Mouse (Mus musculus): ENCODE data around the gene Abcg2.
A peak's percentile ranks its signal among the peaks of the same experiment; 100 is the strongest.

Gene Abcg2

GRCm38 (mm10) chr6:58638566-58638965 is 54.2 kb downstream of the Abcg2 start:
- DNase-seq (ENCODE audit: low read depth, low spot score), result no peak

- no peak for DNase-seq (ENCODE audit: low read depth, low spot score)
These were observed 55.1 kb downstream of the Abcg2 start for GRCm38 (mm10) chr6:58639391-58639790.

- peak; percentile 69 for DNase-seq (ENCODE audit: low read depth, low spot score)
These were observed 56.2 kb downstream of the Abcg2 start for GRCm38 (mm10) chr6:58640333-58641018.

DNA sequence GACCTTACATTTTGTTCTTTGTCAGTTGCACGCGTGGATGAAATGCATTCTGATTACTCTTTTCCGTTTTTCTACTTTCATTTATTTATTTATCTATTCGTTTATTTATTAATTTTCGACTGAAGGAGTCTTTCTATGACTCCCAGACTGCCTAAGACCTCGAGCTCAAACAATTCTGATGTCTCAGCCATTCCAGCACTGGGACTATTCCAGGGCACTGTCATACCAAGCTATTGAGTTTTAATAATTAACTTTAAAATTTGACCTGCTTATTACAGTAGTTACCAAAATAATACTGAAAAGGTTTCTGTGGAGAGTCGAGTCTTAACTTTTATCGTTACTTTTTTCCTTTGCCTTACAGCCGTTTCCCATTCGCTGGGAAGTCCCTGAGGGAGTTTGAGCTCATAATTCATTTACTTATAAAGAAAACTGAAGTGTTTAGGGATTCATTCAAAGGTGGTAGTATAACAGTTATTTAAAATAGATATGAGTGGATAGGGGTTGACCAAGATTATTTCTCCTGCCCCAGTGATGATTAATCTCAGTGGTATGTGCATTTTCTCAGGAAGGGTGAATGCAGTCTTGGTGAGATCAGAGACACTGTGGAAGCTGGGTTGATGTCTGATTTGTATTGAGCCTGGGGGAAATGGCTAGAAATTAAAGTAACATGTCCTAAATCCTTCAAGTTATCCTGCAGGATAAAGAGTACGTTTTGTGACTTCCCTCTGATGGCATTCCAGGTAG is 56.9 kb downstream of the Abcg2 start:
- no peak for DNase-seq (ENCODE audit: low read depth, low spot score)

DNA sequence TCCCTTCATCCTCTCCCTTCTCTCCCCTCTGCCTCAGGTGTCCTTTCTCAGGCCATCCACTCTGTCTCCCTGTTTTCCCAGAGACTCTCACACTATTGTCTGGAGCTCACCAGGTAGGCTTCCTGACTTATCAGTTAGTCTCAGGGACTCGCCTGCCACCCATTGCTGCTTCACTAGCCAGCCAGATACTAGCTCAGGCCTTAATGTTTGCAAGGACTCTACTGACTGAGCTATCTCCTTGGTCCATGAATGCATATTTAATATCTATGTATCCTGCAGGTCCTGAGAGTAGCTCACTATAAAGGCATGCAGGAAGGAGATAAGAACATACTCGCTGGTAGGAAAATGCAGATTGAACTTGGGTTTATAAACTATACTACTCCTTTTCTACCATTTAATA is 57.9 kb downstream of the Abcg2 start:
- DNase-seq (ENCODE audit: low read depth, low spot score), result no peak

DNA sequence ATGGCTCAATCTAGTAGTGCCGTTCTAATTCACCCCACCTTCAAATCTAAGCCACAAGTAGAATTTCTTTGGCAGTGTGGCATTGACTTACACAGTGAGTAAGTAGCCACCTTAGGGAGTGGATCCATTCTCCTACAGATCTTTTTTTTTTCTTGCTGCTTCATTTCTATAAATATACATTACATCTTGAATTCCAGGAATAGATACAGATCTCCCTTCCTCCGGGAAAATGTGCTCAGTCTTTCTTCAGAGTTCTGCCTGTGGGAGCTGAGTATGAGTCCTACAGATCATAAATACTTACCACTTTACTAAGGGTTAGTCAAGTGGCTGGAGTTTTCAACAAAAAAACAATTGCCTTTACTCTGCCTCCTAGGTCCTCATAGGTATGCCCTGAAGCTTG is 60.3 kb downstream of the Abcg2 start:
- no peak for DNase-seq (ENCODE audit: low read depth, low spot score)

- DNase-seq (ENCODE audit: low read depth, low spot score), result no peak
These were observed 63.9 kb downstream of the Abcg2 start for GRCm38 (mm10) chr6:58648100-58648749.

GRCm38 (mm10) chr6:58650136-58650535 is 65.8 kb downstream of the Abcg2 start:
- no peak for DNase-seq (ENCODE audit: low read depth, low spot score)

DNA sequence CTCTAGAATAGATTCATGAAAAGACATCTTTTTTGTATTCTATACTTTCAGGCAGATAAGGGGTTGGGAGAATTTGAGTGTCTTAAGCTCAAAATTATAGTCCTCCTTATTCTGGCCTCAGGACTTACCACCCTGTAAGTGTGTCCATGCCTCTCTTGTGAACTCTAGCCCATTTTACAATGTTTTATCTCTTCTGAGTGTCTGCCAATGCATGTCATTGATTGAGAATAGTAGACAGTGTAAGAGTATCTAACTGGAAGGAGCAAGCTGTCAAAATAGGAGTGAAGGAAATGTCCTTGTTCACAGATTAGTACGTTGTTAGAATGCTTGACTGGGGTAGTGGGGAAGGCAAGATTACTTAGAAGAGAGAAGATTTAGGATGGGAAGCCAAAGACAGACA is 66.7 kb downstream of the Abcg2 start:
- DNase-seq (ENCODE audit: low read depth, low spot score), result no peak

- DNase-seq (ENCODE audit: low read depth, low spot score), result no peak
These were observed 76.7 kb downstream of the Abcg2 start for GRCm38 (mm10) chr6:58660951-58661575.

- no peak for DNase-seq (ENCODE audit: low read depth, low spot score)
These were observed 93.5 kb downstream of the Abcg2 start for GRCm38 (mm10) chr6:58677802-58678201.

DNA sequence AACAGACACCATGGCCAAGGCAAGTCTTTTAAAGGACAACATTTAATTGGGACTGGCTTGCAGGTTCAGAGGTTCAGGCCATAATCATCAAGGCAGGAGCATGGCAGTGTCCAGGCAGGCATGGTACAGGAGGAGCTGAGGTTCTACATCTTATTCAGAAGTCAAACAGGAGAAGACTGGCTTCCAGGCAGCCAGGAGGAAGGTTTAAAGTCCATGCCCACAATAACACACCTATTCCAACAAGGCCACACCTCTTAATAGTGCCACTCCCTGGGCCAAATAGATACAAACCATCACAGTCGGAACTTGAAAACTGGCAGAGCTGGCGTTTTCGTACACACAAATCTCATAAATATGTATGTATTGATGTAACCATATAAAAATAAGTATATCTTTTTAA is 94.2 kb downstream of the Abcg2 start:
- DNase-seq (ENCODE audit: low read depth, low spot score), result no peak

DNA sequence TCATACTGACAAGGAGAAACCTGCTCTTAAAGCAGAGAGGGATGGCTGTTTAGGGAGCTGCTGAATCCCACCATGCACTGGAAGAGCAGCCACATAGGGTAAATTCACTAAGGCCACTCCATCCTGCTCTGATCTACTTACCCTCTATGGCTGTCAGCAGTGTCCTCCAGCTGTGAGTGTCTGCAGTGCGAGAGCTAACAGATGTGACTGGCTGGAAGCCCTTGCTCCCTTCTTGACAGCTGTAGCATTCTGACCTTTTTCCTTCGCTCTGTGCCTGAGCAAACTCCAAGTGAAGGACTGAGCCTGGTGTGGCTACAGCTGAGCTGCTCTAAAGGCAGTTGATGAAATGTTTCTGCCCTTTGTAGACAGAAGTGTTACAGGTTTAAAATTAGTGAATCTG is 107.3 kb downstream of the Abcg2 start:
- DNase-seq (ENCODE audit: low read depth, low spot score), result no peak

DNA sequence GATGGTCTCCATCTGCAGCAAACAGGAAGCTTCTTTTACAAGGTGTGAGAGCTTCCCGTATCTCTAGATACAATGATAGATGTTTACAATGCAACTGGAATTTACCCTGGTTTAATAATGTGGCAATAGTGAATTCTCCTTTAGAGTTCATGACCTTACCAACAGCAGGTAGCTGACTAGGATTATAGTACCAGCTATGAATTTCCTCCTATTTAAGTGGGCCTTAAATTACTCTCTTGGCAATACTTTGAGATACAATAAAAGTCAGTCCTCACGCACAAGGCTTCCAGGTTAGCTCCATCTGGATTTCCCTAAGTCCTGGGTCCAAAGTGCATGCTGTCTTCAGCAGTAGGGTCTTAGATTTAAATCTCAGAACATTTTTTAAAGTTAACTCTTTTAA is 109.9 kb downstream of the Abcg2 start:
- no peak for DNase-seq (ENCODE audit: low read depth, low spot score)

GRCm38 (mm10) chr6:58694765-58695164 is 110.4 kb downstream of the Abcg2 start:
- DNase-seq (ENCODE audit: low read depth, low spot score), result no peak

- no peak for DNase-seq (ENCODE audit: low read depth, low spot score)
These were observed 126.0 kb downstream of the Abcg2 start for GRCm38 (mm10) chr6:58710369-58710768.

GRCm38 (mm10) chr6:58711909-58712308 is 127.6 kb downstream of the Abcg2 start:
- DNase-seq (ENCODE audit: low read depth, low spot score), result no peak

DNA sequence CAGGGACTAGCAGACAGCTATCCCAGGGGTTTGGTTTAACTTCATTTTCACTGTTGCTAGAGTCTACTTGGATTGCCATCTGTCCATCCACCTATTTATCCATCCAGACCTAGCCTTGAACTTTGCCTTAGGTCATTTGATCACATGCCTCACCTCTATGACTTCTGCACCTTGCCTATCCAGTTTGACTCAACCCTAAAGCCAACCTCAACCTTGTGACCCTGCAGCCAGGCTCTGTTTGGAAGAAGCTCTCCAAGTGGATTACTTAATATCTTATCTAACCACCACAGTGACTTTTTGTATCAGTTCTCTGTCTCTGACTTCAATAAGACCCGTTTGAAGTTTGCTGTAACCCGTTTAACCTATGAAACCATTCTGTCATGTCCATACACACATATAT is 149.5 kb downstream of the Abcg2 start:
- no peak for DNase-seq (ENCODE audit: low read depth, low spot score)

- no peak for DNase-seq (ENCODE audit: low read depth, low spot score)
These were observed 150.8 kb downstream of the Abcg2 start for GRCm38 (mm10) chr6:58735090-58735489.

All from CD4-positive helper T cell, adult 2 months (primary cell).